ENCODE assay signal across 9 mouse cellular contexts in the genomic region with DNA sequence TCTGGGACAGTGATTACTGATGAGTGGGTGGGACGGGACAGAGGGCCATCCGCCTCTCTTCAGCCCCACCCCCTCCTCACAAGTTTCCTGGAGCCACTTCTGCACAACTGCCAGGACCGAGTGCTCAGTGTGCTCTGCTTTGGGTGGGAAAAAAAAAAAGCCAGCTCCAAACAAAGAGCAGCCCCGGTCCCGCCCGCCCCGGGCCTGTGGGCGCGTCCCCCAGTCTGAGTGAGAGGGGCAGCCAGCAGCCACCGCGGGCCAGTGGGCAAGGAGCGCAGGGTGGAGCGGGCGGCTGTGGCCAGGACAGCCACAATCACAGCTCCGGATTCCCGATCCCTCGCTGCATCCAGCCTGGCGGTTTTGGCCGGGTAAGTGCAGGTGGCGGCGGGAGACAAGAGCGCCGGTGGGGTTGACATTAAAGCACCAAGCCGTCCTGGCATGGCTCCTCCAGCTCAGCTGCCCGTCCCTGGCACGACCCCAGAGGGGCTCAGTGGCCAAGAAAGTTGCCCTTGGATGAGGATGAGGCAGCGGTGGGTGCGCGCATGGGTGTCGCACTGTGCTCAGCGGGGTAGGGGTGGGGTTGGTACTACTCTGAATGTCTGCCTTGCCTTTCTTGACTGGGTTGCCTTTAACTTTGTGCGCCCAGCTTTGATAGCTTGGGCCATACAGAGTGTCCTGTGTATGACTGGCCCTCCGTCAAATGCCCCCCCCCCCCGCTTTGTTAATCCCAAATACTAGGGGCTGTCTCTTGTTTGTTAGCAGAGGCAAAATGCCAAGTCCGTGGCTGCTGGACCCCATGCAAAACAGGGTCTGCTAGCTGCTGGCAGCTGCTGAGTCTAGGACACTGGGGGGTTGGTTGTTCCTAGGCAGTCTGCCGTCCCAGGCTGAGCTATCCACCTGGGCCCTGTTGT. TPM values are rescaled to one million over a fixed set of nuclear protein-coding genes. Genes with fewer than 3 reads are reported as not detected.
A peak's percentile ranks its signal among the peaks of the same experiment; 100 is the strongest.
DNase-seq lines count a peak whose midpoint lies in the region; ATAC-seq and TF ChIP-seq lines count a peak whose summit lies in the region.
"Had no signal": no experiment of that assay in that cellular context is flagged by ENCODE, and none has a peak within 500 bp of the region (broad histone marks: within the 10 kb centered on the region; RNA-seq: fewer than 3 reads in every experiment).

Gene Tspan11 (plus strand): TSS at position 79 of the 911 bp plus-strand sequence.

- WGBS in intestine, embryonic 14.5 days: 3% methylated on average over 35 of the region's 36 CpGs
- WGBS in lung, embryonic 14.5 days: 3% methylated on average over 36 of the region's 36 CpGs

- peak within 1 kb of the TSS; percentile 72 for H3K4me3 ChIP-seq in gastrocnemius, adult 2 months
- peak within 1 kb of the TSS; percentile 44 for H3K4me3 ChIP-seq in intestine, embryonic 14.5 days (ENCODE audit: low read depth, low read length)
- H3K4me3 ChIP-seq in lung, embryonic 14.5 days (ENCODE audit: low read depth, low read length): peak within 1 kb of the TSS; percentile 56

- H3K27ac ChIP-seq in gastrocnemius, adult 2 months: peak within 1 kb of the TSS; percentile 58
- 0 out of 2 replicates have a peak within 1 kb of the TSS, but pooled peaks have one; percentile 6 for H3K27ac ChIP-seq in intestine, embryonic 14.5 days (ENCODE audit: low read depth)
- peak within 1 kb of the TSS; percentile 88 for H3K27ac ChIP-seq in lung, embryonic 14.5 days (ENCODE audit: low read depth)

- H3K4me2 ChIP-seq in intestine, embryonic 14.5 days (ENCODE audit: low read length): peak within 1 kb of the TSS; percentile 78
- peak within 1 kb of the TSS; percentile 90 for H3K4me2 ChIP-seq in lung, embryonic 14.5 days

- H3K27me3 ChIP-seq in intestine, embryonic 14.5 days (replicated peaks; ENCODE audit: control insufficient read depth, insufficient read depth, low read length): no peaks in the 10 kb centered on the region
- H3K27me3 ChIP-seq in lung, embryonic 14.5 days (ENCODE audit: insufficient read depth, low read length): no peaks in the 10 kb centered on the region

- H3K9ac ChIP-seq in intestine, embryonic 14.5 days (ENCODE audit: low read length): peak within 1 kb of the TSS; percentile 48
- H3K9ac ChIP-seq in lung, embryonic 14.5 days: peak within 1 kb of the TSS; percentile 72

- no peak for TF ChIP-seq CTCF in gastrocnemius, adult 2 months (IDR thresholded peaks at IDR 0.05)
- no peak for TF ChIP-seq CTCF in lung, embryonic 14.5 days (IDR thresholded peaks at IDR 0.05; ENCODE audit: low read depth)

- H3K36me3 ChIP-seq in intestine, embryonic 14.5 days (ENCODE audit: control insufficient read depth, insufficient read depth, low read length): no peaks in the 10 kb centered on the region
- no peaks in the 10 kb centered on the region for H3K36me3 ChIP-seq in lung, embryonic 14.5 days (ENCODE audit: insufficient read depth)

- H3K9me3 ChIP-seq in intestine, embryonic 14.5 days (ENCODE audit: control insufficient read depth, low read length): no peaks in the 10 kb centered on the region
- no peaks in the 10 kb centered on the region for H3K9me3 ChIP-seq in lung, embryonic 14.5 days (ENCODE audit: low read depth, low read length)

- H3K4me1 ChIP-seq in intestine, embryonic 14.5 days (replicated peaks; ENCODE audit: control insufficient read depth, insufficient read depth, low read length): no peaks in the 10 kb centered on the region; the same call in 1 of the 2 replicates
- H3K4me1 ChIP-seq in lung, embryonic 14.5 days (ENCODE audit: insufficient read depth): peaks cover 9% of the 10 kb centered on the region; the same call in 1 of the 2 replicates

- peak; percentile 71 for DNase-seq in gastrocnemius, adult 2 months
- no peak for DNase-seq in gastrocnemius, adult 18-20 months (ENCODE audit: low spot score)
- peak; percentile 67 to 77 for DNase-seq in adrenal gland, postnatal 36 days
- DNase-seq in gastrocnemius, postnatal 25 days: peak; percentile 65
- DNase-seq in intestine, embryonic 14.5 days (ENCODE audit: low spot score): peak; percentile 73
- peak; percentile 84 for DNase-seq in lung, embryonic 14.5 days
- DNase-seq in right cerebral cortex, postnatal 10 days (ENCODE audit: low spot score in 2 of 2): peak; percentile 79 to 82
- DNase-seq in natural killer cell, adult 2 months (ENCODE audit: low spot score in 2 of 2): no peak

- ATAC-seq in intestine, embryonic 14.5 days (replicated peaks; ENCODE audit: low FRiP score, low TSS enrichment, low read depth): peak; percentile 59; the same call in 1 of the 2 replicates
- peak; percentile 83 for ATAC-seq in lung, embryonic 14.5 days (ENCODE audit: insufficient read depth)

- intact Hi-C loops in gastrocnemius, adult 2 months (cut with DNase I): no loop called here

RNA-seq across cellular contexts. Expression of gene Tspan11, which starts in this region (rescaled TPM):
- 1 to 10 TPM in 1 of 2 experiments, under 1 TPM in 1; 0.74 to 1.0 TPM for total RNA-seq in gastrocnemius, adult 2 months (2021)
- total RNA-seq in gastrocnemius, adult 18-20 months (2021): 1 to 10 TPM; 1.3 to 1.6 TPM
- total RNA-seq in adrenal gland, postnatal 36 days (2021): 10 to 100 TPM in 1 of 2 experiments, 1 to 10 TPM in 1; 5.2 to 25.9 TPM
- total RNA-seq in gastrocnemius, postnatal 25 days (2021): 1 to 10 TPM; 2.3 to 3.3 TPM
- polyA plus RNA-seq in intestine, embryonic 14.5 days (2014; fragmentation: Nextera tagmentation; extraction: Ambion mirVana): 4.1 and 4.9 TPM in 2 replicates
- 21.7 and 22.5 TPM in 2 replicates for polyA plus RNA-seq in lung, embryonic 14.5 days (2014; fragmentation: Nextera tagmentation; extraction: Ambion mirVana)
- total RNA-seq: CH12.LX had no signal

Comparison
In these comparisons a context has a peak if more than half of its experiments do, and no peak if none do; other contexts are left out.
1. DNase-seq: peak in gastrocnemius, adult 2 months (single experiment), adrenal gland, postnatal 36 days (2 of 2), gastrocnemius, postnatal 25 days (single experiment), intestine, embryonic 14.5 days (single experiment), lung, embryonic 14.5 days (single experiment) and right cerebral cortex, postnatal 10 days (2 of 2); none in gastrocnemius, adult 18-20 months (single experiment) and natural killer cell, adult 2 months (0 of 2).
2. H3K27ac ChIP-seq: peak in every context shown above with its lines; median percentile 88 in lung, embryonic 14.5 days; 58 in gastrocnemius, adult 2 months; 6 in intestine, embryonic 14.5 days.
3. Peak in every context shown above with its lines, with median percentiles within 50 percentile points of each other: H3K4me3 ChIP-seq.